Mouse (Mus musculus): Measurements from ENCODE around the gene Mapkapk5.

The Mapkapk5 gene

DNA sequence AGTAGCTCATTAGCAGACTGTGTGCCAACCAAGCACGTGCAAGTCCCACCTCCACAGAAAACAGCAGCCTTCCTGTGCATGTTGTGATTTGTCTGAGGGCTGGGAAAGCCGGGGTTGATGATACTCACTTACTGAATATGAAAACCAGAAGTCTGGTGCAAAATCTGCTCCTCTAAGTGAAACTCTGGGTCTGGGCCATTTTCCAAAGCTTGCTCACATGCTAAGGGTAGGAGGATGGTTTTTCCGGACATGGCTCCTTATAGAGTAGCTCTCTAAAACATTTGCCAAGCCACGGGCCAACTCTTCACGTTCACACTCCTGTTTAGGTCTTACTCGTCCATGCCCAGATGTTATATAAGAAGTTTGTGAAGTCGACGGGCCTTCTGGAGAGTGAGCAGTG is 52.4 kb downstream of the Mapkapk5 start:
- DNase-seq (ENCODE audit: low spot score) = no peak

DNA sequence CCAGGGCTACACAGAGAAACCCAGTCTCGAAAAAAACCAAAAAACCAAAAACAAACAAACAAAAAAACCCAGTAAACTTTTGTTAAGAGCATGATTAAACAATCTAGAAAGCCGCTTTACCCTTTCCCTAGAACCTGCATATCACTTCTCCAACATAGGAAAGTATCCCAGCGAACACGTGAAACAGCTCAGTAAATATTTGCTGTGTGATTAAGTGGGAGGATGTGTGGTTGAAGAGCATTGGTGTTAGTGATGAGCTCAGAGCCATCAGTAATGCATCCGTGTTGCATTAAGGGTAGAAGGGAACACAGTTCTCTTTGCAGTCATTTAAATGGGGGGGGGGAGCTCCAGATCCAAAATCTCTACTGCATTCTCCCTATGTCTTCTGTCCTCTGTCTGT is 60.9 kb downstream of the Mapkapk5 start:
- DNase-seq (ENCODE audit: low spot score) = no peak

DNA sequence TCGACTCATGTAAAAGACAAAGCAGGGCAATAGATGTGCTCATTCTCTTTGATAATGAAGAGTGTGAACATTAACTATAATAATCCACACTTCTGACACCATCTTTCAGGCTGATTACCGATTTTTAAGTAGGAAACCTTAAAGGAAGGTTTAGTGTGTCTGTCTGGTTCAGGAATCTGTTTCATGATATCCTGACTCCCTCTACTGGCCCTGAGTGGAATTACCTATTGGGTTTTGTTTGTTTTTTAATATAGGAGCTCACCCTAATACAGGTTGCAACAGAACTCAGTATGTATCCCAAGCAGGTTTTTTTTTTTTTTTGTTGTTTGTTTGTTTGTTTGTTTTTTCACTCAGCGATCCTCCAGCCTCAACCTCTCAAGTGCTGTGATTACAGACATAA is 68.0 kb downstream of the Mapkapk5 start:
- no peak for DNase-seq (ENCODE audit: low spot score)

DNA sequence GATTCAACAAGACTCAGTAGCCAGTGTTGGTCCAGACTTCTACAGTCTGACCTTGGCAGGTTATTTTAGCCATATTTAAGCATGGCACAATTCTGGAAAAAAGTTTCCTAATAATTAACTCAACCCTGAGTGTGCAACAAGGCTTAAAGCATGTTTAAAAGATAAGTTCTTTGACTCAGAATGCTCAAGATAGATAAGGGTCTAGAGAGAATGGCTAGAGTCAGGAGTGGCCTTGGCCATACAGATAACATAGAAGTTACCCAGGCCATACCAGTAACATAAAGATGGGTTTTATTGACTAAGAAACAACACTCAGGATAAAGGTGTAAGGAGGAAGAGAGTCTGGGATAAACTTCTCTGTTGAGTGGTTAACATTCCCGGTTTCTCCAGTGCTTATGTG is 69.7 kb downstream of the Mapkapk5 start:
- no peak for DNase-seq (ENCODE audit: low spot score)
